24 mouse cellular contexts compared by ENCODE assay signal in the genomic region with DNA sequence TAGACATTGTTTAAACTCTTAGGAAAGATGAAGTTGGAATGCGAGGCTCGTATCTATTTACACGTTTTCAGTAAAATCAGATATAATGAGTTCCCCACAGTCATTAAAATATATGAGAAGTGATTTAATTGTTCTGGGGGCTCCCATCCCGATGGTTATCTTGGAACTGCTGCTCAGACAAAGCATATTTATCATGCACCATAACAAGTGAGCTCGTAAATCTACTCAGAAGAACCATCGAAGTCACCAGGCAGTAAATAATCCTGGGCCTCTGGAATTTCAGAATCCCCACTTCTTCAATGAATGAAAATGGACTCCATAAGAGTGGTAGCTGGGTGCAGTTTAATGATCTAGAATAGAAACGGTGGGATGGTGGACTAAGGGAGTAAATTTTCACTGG.
"Had no signal": no experiment of that assay in that cellular context is flagged by ENCODE, and none has a peak within 500 bp of the region (broad histone marks: within the 10 kb centered on the region; RNA-seq: fewer than 3 reads in every experiment).

No protein-coding gene starts in this region.

- H3K27me3 ChIP-seq: heart, embryonic 13.5 days; heart, embryonic 15.5 days; hindbrain, embryonic 13.5 days; hindbrain, embryonic 15.5 days; kidney, embryonic 15.5 days; limb, embryonic 13.5 days; limb, embryonic 15.5 days had no signal

- H3K27ac ChIP-seq: heart, adult 2 months; heart, embryonic 13.5 days; heart, embryonic 15.5 days; hindbrain, embryonic 13.5 days; hindbrain, embryonic 15.5 days; hindbrain, postnatal 0 days; kidney, embryonic 15.5 days; limb, embryonic 13.5 days; limb, embryonic 15.5 days had no signal

- H3K9me3 ChIP-seq: heart, embryonic 13.5 days; heart, embryonic 15.5 days; hindbrain, embryonic 13.5 days; hindbrain, embryonic 15.5 days; kidney, embryonic 15.5 days; limb, embryonic 13.5 days; limb, embryonic 15.5 days had no signal

- DNase-seq: gastrocnemius, postnatal 14 days; gastrocnemius, postnatal 36 days; heart, adult 11 months; heart, adult 2 months; heart, postnatal 14 days; heart, postnatal 36 days; kidney, adult 11 months; kidney, adult 2 months; kidney, adult 9 months; kidney, postnatal 14 days; kidney, postnatal 36 days; layer of hippocampus, adult 9-11 months; layer of hippocampus, postnatal 36 days; left cerebral cortex, postnatal 4 days had no signal

- ATAC-seq: hindbrain, postnatal 0 days; intestine, embryonic 16.5 days had no signal

- H3K9ac ChIP-seq: heart, embryonic 13.5 days; heart, embryonic 15.5 days; hindbrain, embryonic 13.5 days; hindbrain, embryonic 15.5 days; kidney, embryonic 15.5 days; limb, embryonic 13.5 days; limb, embryonic 15.5 days had no signal

- H3K4me3 ChIP-seq: heart, adult 2 months; heart, embryonic 13.5 days; heart, embryonic 15.5 days; hindbrain, embryonic 13.5 days; hindbrain, embryonic 15.5 days; kidney, embryonic 15.5 days; limb, embryonic 13.5 days; limb, embryonic 15.5 days had no signal

- H3K4me2 ChIP-seq: heart, embryonic 11.5 days; heart, embryonic 13.5 days; heart, embryonic 15.5 days; hindbrain, embryonic 13.5 days; hindbrain, embryonic 15.5 days; kidney, embryonic 15.5 days; limb, embryonic 13.5 days; limb, embryonic 15.5 days had no signal

- H3K36me3 ChIP-seq: heart, embryonic 13.5 days; heart, embryonic 15.5 days; hindbrain, embryonic 13.5 days; hindbrain, embryonic 15.5 days; kidney, embryonic 15.5 days; limb, embryonic 13.5 days; limb, embryonic 15.5 days had no signal

- H3K4me1 ChIP-seq: heart, embryonic 13.5 days; heart, embryonic 15.5 days; hindbrain, embryonic 13.5 days; hindbrain, embryonic 15.5 days; limb, embryonic 15.5 days had no signal
